Mouse (Mus musculus) thymus, postnatal 36 days (tissue): ENCODE measurements around the gene Adam21.
"Not testable (repeated sequence)": the region's sequence is repeated elsewhere in the genome, so short reads cannot be mapped to it uniquely, and the experiment has no call there.

Experiments
- DNase-seq, 2 experiments: peaks; one replicate each; pipeline ENCODE4 v3.0.0; 2022; ENCODE audit warnings: mixed read lengths in 2 of 2

Gene Adam21

DNA sequence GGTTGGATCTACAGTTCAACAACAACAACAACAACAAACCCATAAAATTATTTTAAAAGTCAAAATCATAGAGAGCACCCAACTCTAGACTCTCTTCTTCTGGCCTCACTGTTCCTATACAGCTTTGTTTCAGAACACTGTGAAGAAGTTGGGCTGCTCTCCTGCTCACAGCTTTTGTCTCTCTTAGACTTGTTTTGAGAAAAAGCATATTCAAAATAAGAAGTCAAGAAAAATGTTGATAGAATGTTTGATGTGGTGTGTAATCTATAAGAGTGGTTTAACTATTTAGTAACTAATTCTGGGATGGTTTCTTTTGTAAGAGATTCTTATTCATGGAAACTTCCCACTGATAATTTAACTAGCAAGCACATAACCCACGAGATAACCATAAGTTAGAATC is at the start of gene Adam21:
TSS of gene Adam21 (minus strand) at position 101 of the 400 bp plus-strand sequence.
- DNase-seq = no peak

DNA sequence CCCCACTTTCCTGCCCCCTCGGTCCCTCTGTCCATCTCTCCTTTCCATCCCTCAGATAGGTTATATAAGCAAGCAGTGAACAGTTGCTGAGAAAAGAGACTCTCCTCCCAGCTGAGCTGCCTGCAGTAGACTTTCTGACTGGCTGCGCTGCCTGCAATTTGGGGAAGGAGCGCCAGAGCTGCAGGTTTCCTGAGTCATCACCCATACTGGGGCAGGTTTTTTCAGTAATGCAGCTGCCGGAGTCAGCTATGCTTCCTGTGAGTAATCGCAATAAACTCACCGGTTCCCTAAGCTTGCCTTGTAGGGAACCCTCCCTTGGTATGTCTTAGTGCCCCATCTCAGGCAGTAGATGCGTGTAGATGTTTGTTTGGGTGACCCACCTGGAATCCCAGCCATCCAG is 48.7 kb upstream of the Adam21 start:
- DNase-seq = no peak

DNA sequence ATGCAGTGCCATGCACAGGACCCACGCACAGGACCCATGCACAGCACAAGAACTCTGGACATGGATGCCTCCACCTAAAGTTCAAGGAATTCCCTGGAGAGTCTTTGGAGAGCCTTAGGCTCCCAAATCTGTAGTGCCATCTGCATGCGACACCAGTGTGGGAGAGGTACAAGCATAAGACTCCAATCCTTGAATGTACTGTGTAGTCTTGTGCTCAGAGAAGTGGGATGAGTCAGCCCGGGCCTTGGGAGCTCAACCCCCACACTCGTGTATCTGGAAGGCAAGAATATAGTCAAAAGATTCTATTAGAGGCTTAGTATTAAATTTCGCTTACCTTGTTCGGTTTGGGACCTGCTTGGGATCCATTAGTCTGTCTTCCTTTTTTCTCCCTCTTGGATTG is 47.5 kb upstream of the Adam21 start:
- no peak for DNase-seq

- no peak for DNase-seq
Observed at GRCm38 (mm10) chr12:81609445-81609844, 41.2 kb upstream of the Adam21 start.

DNA sequence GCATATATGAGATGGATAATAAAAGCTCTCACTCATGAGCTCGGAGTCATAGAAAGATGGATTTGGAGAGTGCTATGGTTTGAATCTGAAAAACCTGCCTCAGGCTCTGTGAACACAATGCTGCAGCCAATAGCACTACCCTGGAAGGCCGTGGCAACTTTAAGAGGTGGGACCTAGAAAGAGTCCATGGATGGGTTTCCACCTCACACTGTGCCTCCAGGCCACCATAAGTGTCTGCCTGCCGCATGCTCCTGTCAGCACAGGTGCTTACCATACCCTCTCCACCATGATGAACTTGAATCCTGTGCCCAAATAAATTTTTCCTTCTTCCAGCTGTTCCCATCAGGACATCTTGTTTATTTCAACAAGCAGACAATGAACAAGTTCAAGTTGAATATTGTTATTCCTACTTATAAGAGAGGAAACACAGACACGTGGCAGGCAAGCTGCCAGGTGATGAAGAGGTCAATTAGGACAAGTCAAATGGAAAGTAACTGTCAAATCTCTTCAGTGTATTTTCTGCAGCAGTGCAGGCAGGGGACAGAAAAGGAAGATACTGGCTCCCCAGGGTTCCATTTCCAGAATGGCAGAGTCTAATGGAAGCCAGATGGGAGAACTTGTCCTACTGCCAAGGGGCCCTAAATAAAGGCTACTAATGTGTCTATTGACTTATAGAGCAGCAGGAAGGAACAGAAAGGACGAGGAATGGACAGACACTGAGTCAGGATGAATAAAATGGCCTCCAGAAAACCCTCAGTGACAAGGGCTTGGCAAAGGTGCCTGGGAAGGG is 36.9 kb upstream of the Adam21 start:
- DNase-seq = no peak

DNA sequence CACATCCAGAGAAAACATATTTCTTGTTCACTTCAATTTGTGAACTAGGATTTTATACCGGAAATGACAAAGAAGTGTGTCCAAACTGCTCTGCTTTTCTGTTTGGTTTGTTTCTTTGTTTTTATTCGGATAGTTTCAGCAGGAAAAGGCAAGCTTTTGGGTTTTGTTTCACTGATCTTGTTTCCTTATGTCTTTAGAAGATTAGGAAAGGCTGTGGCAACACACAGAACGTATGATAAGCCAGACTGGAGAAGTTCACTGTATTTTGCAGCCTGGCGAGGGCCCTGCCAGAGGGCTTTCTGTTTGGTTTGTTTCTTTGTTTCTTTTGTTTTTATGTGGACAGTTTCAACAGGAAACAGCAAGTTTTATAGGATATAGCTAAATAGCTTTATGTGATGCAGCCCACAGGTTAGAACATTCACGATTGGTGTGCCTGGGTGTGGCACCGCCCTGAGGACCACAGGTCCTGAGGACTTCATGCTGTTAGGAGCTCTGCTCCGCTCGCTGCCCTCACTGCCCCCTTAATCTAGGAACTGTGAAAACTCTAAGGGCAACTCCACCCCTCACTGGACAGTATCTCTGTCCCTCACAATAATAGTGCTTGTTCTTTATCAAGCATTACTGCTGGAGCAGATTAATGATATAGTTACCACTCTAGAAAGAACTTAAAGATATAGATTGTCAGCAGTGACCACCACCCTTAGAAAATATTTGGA is 28.4 kb upstream of the Adam21 start:
- DNase-seq = no peak

DNA sequence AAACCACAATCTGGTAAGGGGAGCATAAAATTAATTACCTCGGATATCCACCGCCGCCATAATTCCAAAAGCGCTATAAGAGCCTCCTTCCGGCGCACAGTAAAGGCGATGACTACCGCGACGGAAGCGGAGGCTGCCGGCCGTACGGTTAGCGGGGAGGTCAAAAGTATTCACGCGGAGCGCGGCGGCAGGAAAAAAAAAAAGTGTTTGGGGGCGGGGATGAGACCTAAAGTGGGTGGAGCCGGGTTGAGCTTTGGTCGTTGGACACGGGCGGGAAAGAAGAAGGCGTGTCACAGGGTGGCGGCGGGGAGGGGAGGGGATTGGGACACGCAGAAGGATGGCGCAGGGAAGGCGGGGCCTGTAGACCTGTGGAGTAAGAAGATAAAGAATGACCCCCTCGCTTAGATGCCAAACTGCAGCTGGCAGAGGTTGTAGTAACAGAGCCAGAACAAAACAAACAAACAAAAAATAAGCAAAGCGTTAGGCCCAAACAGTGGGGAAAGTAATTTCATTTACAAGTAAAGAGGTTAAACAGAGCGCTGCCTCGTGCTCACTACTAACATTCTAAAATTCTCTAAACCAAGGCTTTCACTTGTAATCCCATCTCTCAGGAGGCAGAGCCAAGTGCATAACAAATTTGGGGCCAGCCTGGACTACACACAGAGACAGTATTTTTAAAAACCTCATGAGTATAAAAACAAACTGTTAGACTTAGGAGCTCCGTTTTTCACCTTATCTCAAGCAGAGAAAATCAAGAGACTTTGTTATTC is 26.8 kb upstream of the Adam21 start, which contains the start of gene Med6:
TSS of gene Med6 (minus strand) at position 107 of the 770 bp plus-strand sequence.
- DNase-seq = peak; percentile 90 to 93

DNA sequence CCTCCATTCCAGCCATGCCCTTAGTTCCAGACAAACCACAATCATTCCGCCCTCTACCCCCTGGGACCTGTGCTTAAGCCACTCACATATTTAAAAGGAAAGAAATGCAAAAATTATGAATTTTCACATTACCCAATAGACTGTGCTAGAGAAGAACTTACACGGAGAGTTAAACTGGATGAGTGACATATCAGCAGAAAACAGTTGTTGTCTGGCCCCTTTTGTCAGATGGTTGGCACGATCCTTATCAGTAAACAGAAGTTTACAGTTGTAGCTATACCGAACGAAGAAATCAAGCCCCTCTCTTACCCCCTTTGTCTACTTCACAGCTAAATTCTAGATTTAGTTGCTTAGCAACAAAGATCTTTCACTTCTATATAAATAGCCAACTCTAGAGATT is 343 bp downstream of the Adam21 start:
- no peak for DNase-seq

DNA sequence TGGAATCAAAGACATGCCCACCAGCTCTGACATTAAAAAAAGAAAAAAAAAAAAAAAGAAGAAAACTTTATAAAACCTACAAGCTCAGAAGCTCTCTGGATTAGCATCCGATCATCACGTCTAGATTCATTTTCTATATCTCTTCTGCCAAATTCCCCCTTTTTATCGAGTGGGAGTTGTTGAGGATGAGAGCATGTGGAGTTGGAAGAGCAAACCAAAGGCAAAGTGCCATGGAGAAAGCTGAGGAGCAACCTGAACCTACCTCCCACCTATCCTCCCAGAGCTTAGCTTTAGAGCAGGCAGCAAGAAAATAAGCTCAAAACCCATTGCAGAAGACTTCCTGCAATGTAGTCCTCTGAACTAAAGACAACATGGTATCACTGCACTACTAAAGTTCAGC is 4.1 kb downstream of the Adam21 start:
- no peak for DNase-seq

DNA sequence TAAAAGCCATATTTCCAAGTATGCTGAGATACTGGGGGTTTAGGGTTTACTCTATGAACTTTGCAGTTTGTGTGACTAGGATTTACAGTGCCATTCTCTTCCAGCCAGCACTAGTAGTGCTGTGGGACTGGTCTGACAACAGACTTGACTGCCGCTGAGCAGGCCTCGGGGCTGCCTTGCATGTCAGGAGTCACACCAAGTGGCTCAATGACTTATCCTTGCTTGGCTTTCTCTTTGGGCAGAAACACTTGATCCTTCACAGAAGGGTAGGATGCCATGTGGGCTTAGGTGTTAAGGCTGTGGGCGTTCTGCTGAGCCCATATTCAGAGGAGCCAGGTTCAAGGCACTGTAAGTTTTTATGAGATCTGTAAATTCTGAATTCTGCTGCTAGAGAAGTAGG is 19.0 kb downstream of the Adam21 start:
- DNase-seq = no peak

GRCm38 (mm10) chr12:81547163-81547562 is 21.1 kb downstream of the Adam21 start:
- no peak for DNase-seq

DNA sequence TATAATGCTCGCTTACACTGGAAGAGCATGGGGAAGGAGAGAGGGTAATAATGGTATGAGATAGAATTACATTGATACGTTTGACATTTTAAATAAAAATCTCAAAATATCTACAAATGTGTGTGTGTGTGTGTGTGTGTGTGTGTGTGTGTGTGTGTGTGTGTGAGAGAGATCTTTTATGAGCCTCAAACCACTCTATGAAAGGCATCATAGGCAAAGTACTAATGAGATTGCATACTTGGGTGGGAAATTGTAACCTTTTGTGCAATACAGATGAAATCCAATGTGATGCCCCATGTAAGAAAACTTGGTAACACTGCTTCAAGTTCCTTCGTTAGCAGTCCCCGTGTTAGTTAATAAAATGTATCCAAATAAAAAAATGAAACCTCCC is 35.2 kb downstream of the Adam21 start:
- no peak for DNase-seq

GRCm38 (mm10) chr12:81532316-81533028 is 35.8 kb downstream of the Adam21 start, which contains the start of the genes Gm20498 and Synj2bp:
Gene Gm20498, minus strand, starts transcription at chr12:81532905.
Gene Synj2bp, minus strand, starts transcription at chr12:81532911.
- peak; percentile 85 to 86 for DNase-seq

DNA sequence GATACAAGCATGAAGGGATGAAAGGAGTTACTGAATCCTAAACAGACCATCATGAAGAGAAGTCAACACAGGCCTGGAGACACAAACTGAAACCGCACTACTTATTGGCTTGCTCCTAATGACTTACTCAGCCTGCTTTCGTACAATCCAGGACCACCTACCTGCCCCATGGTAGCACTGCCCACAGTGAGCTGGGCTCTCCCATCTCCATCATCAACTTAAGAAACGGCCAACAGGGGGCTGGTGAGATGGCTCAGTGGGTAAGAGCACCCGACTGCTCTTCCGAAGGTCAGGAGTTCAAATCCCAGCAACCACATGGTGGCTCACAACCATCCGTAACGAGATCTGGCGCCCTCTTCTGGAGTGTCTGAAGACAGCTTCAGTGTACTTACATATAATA is 37.7 kb downstream of the Adam21 start:
- DNase-seq = not testable (repeated sequence)
